Mouse (Mus musculus) T-helper 2 cell (primary cell): Measurements from ENCODE around the gene Paxip1.

ENCODE experiments used
- in situ Hi-C: fragments of 300-600 bp; cut with MboI, MseI; formaldehyde crosslinking; loops from one replicate; pipeline ENCODE4 v1.15.1; 2025; ENCODE audit warnings: high pct_unique_total_duplicates

Paxip1 gene

DNA sequence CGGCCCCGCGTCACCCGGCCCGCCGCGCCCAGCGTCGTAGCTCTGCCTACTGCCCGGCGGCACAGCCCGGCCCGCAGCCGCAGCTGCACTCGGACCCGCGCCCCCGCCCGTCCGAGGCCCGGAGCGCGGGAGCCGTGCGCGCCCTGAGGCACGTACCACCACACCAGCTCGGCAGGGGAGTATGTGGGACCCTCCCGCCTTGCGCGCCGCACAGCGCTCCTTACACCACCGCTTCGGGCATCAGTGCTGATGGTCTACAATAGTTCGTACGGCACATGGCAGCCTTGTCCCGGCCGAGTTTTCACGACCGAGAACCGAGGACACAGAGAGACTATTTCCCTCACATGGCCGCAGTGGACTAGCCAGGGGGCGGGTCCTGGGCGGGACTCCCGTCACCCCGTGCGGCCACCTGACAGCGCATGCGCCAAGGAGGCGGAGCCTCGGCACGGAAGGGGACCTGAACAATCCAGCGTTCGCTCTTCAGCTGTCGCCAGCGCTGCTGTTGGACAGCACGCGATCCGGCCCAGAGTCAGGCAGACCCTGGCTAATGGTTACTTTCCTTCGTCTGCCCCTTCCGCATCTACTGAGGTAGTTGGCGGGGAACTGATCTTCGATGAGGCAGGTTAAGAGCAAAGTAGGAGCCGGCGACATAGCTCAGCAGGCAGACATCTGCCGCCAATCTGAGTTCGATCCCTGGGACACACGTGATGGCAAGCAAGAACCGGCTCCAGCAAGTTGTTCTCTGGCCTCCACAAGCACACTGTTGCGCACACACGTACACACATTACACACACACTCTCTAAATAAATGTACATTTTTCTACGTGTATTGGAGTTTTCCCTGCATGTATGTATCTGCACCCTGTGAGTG, at the start of gene Paxip1:
TSS of gene Paxip1 (minus strand) at position 389 of the 870 bp plus-strand sequence.
- in situ Hi-C loops: loop anchor here (25.0 kb wide), 1 partner anchor 1646 kb away; the partner anchor contains the start of gene Nom1

DNA sequence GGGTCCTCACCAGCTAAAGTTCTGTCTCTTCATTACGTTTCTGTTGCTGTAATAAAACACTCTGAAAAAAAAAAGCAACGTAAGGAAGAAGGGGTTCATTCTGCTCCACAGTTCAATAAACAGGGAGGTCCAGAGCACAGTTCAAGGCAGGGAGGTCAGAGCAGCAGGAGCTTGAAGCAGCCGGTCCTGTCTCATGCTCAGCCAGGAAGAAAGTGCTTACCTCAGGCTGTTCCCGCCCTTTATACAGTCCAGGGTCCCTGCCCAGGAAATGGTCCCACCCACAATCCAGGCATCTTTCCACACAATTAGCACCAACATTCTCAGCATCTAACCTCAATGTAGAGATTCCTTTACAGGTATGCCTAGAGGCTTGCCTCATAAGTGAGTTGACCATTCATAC, 46.6 kb upstream of the Paxip1 start:
- in situ Hi-C loops: no loop called here

DNA sequence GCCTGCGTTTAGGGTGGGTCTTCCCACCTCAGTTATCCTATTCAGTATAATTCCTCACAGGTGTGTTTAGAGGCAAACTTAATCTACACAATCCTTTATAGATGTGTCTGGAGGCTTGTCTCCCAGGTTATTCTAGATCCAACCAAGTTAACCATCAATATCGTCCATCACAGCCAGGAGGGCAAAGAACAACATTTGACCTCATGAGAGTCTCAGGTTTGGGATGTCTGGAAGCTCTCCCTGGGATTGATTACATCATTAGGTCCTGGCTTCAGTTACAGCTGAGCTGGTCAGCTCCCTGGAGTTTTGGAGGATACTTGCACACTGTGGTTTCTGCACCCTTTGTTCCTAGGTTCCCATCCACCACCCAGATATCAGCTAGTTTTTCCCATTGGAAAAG, 43.6 kb upstream of the Paxip1 start:
- in situ Hi-C loops: no loop called here

DNA sequence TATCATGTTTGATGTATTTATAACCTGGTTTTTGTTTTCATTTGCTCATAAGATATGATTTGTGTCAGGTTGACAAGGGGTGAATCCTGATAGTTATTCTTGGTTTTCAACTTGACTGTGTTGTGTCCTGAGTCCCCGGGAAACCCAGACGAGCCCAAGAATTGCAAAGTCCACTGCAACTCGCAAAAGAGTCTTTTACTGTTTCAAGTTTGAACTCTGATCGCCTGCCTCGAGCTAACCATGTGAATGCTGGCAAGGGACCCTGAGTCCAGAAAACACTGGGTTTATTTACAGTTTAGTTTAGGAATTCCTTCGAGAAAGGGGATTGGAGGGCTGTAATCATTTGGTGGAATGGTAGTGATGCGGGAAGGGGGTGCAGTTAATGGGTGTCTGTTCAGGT, 36.5 kb upstream of the Paxip1 start:
- in situ Hi-C loops: no loop called here

DNA sequence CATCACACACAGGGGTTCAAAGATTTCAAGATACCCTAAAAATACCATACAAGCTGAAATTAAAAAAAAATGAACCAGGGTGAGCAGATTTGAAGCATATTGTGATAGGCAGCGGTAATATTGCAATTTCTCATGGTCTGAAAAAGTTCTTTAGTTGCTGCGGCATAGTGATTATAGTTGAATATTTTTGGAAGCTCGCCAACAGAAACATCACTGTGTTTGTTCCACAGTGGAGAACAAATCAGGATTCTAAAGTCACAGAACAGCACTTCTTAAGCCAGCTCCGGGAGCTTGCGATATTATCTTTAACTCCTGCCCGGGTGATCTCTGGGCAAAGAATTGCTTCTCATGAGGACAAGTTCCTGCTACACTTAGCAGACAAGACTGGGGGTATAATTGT, 29.7 kb upstream of the Paxip1 start:
- in situ Hi-C loops: no loop called here

DNA sequence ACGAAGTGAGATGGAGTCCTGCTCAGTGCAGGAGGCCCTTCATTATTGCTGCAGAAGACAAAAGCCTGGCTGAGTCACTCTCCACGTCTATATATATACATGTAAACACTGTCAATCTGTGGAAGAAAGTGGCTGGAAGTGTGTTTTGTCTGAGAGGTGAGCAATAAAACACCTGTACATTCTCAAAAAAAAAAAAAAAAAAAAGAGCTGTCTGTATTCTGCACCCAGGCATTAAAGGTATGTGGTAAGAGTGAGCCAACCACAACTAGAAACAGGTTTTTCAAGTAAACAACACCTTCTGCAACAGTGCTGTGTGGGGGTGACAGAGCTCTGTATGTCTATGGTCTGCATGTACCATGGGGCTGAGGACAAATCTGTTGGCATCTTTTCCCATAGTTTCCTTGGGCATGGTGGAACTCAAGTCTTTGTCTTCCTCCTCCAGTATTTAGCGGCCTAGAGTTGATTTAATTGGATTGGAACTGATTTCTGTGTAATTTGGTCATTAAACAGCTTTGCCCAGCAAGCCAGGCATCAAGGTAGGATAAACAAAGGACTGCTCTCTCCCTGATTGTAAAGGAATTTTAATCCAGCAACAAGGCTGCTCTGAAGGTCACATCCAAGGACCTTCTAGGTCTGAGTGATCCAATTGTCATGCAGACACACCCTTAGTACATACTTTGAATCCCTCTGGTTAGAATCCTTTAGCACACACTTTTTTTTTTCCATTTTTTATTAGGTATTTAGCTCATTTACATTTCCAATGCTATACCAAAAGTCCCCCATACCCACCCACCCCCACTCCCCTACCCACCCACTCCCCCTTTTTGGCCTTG, 27.6 kb upstream of the Paxip1 start:
- in situ Hi-C loops: no loop called here

DNA sequence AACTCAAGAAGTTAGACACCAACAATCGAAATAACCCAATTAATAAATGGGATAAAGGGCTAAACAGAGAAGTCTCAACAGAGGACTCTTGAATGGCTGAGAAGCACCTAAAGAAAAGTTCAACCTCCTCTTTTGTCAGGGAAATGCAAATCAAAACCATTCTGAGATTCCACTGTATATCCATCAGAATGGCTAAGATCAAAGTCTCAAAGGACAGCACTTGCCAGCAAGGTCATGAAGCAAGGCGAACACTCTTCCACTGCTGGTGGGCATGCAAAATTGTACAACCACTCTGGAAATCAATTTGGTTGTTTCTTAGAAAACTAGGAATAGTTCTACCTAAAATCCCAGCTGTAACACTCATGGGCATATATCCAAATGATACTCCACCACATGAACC, 22.8 kb upstream of the Paxip1 start:
- in situ Hi-C loops: no loop called here

DNA sequence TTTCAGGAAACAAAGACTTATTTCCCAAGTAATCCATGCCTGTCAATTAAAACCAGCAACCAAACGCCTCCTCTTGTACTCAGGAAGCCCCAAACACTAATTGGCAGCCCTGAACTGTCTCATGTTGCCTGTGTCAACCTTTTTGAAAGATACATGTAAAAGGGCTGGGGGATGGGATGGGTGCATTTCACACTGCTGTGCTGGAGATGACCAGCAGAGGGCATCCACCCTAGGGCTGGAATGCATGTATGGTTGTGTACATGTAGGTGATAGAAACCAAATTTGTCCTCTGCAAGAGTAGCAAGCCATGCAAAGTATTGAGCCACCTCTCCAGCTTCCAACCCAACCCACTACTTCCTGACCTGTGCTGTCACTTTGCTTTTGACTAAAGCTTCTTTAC, 2.4 kb upstream of the Paxip1 start:
- in situ Hi-C loops: loop anchor here (25.0 kb wide), 1 partner anchor 1643 kb away; the partner anchor contains the start of gene Nom1

DNA sequence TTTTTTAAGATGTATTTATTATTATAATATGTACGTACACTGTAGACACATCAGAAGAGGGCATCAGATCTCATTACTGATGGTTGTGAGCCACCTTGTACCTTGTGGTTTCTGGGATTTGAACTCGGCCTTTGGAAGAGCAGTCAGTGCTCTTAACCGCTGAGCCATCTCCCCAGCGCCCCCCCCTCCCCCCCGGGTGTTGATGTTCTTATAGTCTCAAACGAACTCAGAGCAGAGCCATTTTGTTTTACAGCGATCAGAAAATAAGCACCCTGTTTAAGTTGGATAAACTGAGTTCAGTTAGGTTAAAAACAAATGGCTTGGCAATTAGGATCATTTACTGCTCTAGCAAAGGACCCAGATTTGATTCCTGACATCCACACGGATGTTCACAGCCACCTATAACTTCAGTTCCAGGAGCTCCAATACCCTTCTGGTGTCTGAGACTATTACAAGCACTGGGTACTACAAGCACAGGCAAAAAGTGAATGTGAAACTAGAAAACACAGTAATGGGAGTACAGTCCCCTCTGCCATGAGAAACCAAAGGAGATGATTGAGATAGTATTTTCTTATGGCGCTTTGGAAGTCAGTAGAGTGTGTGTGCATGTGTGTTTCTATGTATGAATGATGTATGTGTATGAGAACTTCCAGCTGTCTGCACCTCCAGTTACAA, 1.2 kb upstream of the Paxip1 start:
- in situ Hi-C loops: loop anchor here (25.0 kb wide), 1 partner anchor 1645 kb away; the partner anchor contains the start of gene Nom1

DNA sequence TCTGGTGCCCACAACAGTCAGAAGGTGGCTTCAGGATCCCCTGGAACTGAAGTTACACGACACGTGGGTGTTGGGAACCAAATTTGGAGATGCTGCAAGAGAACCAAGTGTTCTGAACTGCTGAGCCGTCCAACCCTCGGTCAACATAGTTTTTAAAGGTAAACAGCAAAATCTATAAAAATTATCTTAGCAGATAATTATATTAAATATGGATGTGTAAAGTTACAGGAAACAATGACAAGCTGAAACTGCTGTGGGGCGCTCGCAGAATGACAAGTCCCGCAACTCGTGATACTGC, 631 bp upstream of the Paxip1 start:
- in situ Hi-C loops: loop anchor here (25.0 kb wide), 1 partner anchor 1645 kb away; the partner anchor contains the start of gene Nom1

DNA sequence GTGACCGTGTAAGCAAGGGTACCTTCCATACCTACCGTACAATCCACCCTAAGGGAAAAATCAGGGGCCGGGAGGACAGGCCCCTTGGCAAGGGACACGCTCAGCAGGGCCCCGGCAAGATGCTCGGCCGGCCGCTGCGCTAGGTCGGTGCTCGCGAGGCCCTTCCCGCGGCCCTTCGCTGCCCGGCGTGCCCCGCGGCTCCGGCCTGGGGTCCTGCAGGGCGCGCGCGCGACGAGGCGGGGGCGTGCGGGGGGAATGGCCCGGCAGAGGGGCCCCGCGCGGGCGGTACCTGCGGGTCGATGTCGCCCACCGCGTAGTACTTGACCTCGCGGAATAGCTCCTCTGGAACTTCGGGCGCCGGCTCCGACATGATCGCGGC, 592 bp downstream of the Paxip1 start:
- in situ Hi-C loops: loop anchor here (25.0 kb wide), 1 partner anchor 1646 kb away; the partner anchor contains the start of gene Nom1

DNA sequence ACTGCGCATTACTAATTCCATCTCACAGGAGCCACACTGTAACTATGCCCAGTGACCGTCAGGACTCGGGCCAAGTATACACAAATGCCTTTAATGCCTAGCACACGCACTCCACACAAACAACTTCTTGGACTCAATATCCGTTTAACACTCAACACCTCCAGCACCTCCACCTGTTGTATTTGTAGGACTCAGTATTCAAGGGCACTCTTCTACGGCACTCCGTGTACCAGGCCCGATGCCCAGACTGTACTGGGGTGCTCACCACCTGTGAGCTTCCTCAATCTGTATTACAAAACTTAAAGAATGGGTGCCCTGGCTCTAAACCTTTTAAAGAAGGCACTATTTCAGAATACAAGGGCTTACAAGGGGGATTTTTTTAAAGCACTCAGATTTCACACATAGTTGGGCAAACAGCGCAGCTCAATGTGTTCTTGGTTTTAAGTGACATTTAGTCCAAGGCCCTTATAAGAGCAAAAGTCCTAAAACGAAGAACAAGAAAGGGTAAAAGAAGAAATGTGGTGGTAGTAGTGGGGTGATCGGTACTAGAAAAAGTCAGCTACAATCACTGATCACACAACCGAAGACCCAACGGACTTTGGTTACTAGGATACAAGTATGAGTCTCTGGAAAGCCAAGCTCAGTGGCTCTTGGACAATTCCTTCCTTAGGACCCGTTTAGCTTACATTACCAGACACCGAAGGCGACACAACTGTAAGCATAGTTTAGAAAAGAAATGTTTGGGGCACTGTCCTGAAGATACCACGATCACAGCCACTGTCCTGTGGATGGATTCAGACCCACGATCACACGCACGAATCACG, 1.2 kb downstream of the Paxip1 start:
- in situ Hi-C loops: loop anchor here (25.0 kb wide), 1 partner anchor 1647 kb away; the partner anchor contains the start of gene Nom1

DNA sequence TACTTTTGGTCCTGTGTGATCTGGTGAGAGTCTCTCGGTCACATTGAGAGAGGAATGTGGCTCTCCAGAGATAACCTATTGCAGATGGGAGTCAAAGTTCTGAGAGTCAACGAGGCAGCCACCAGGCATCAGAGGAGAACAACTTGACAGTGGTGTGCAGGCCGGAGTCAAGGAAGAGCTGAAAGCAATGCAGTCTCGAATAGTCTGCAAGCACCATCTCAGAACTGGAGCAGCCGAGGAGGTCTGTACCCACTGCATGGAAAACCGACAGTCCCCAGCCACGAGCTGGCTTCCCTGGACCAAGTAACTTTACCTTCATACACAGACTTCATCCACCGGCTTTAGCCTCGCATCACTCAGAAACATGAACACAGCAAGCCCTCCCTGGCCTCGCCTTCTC, 1.9 kb downstream of the Paxip1 start:
- in situ Hi-C loops: loop anchor here (25.0 kb wide), 1 partner anchor 1648 kb away; the partner anchor contains the start of gene Nom1

DNA sequence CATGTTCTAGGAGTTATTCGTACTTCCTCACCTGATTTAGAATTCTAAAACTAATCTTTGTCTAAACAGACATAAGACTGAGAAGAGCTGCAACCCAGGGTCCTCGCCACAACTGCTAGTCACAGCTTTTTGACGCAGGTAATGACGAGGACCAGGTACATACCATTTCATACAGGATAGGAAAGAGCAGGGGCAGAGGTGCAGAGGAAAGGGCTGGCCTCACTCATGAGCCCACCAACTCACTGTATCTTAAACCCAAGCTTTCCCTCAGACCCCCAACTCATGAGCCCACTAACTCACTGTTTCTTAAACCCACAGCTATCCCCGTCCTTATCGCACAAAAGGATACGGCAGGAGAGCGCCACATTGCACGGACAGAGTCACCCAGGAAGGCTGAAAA, 8.1 kb downstream of the Paxip1 start:
- in situ Hi-C loops: loop anchor here (25.0 kb wide), 1 partner anchor 1654 kb away; the partner anchor contains the start of gene Nom1

DNA sequence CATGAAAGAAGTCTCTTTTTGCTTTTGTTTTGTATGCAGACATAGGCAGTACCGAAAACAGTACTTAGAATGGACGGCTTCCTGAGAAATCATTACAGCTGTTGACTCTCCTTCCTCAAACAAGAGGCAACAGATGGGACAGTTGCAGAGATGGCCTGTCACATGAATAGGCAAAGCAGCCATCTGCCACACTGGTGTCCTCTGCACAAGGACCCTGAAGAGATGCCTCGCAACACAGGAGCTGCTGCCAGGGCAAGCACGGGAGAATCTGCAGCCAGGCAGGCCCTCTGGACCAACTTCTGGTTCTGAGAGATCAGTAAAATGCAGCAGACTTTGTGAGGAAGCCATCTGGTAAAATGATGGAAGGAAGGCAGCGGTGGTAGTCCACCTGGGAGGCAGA, 23.5 kb downstream of the Paxip1 start:
- in situ Hi-C loops: loop anchor here (25.0 kb wide), 1 partner anchor 569 kb away; no protein-coding TSS in a partner anchor

DNA sequence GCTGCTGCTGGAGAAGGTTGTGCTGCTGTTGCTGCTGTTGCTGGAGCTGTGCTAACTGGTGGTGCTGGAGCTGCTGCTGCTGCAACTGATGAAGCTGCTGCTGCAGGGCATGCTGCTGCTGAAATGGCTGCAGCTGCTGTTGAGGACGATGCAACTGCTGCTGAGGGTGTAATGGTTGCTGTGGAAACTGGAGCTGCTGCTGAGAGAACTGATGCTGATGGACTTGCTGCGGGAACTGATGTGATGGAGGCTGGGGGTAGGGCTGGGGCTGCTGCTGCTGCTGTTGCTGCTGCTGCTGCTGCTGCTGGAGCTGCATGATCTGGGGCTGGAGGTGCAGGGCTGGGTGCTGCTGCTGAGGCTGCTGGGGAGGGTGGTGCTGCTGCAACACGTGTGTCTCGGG, 25.7 kb downstream of the Paxip1 start:
- in situ Hi-C loops: loop anchor here (25.0 kb wide), 1 partner anchor 572 kb away; no protein-coding TSS in a partner anchor

DNA sequence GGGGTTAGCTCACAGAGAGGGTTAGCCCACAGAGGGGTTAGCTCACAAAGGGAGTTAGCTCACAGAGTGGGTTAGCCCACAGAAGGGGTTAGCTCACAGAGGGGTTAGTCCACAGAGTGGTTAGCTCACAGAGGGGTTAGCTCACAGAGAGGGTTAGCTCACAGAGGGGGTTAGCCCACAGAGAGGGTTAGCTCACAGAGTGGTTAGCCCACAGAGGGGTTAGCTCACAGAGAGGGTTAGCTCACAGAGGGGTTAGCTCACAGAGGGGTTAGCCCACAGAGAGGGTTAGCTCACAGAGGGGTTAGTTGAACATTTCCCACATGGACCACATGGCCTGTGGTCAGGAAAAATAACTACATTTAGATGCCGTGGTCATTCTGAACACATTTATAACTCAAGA, 46.5 kb downstream of the Paxip1 start:
- in situ Hi-C loops: no loop called here

DNA sequence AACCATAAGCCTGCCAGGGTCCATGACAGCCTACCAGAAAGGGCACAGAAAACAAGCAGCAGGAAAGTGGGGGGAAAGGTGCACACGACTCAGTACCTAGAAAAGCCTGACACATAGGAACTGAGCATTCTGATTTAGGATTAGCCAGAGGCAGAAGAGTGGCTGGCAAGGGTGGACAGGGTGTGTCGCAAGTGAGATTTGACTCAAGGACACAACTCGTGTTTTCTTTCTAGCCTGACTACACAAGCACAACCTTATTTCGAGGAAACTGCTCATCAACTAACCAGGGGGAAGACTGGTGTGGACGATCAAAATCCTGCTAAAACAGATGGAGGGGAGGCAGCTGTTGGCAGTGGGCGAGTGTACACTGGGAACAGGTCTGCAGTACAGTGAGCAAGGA, 52.3 kb downstream of the Paxip1 start:
- in situ Hi-C loops: no loop called here

DNA sequence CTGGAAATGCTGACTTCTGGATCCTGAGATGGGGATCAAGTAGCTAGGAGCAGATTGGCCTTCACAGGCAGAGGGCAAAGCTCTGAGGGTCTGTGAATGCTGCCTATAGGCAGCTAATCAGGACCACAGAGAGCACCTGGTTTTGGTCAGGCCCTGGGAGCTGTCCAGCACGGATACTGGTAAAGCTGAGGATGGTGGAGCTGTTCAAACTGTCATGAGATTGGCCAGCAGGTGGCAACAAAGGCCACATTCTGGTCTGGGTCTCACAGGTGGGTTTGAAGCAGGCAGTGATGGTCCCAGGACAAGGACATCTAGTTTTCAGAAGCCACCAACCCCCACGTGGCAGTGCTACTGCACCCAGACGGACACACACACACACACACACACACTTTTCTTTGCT, 54.3 kb downstream of the Paxip1 start:
- in situ Hi-C loops: no loop called here

DNA sequence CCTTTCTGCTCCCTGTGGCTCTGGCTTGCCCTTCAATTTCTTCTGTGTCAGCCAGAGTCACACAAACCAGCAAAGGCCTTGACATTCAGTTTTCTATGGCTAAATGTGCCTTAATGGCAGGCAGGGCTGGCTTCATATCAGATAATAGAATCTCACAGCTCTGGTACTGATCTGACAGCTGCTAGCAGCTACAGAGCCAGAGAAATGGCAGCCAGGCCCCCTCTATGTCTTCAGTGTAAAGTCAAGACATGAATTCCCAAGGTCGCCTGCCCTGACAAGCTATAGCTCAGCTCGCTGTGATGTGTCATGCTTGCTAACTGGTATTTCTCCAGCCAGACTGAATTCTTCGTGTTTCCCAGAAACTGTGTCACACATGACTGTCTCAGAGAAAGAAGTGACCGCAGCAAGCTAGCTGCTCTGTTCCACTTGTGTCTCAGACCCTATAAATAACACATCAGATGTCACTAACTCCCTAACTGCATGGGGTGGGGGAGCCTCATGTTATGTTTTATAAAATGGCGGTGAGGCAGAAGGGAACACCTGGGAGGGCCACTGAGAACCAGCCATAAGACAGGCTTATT, 59.1 kb downstream of the Paxip1 start:
- in situ Hi-C loops: no loop called here
